Mouse (Mus musculus): ENCODE measurements around the gene 4930518I15Rik. TPM values are rescaled to one million over a fixed set of nuclear protein-coding genes. Genes with fewer than 3 reads are reported as not detected.

4930518I15Rik gene
- polyA plus RNA-seq, 1 experiment from 2014 or later: 7.4 TPM

DNA sequence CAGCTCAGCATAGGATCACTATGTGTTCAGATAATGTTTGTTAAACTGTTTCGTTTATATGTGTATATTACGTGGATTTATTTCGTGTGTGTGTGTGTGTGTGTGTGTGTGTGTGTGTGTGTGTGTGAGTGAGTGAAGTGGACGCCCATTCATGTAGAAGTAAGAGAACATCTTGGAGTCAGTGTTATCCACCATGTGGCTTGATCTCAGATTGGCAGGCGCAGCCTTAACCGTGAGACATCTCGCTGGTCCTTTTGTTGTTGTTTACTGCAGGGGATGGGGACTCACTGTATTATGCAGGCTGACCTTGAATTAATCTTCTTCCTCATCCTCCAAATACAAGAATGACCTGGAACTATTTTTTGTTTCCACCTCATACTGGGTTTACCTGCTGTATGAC, 11.8 kb upstream of the 4930518I15Rik start:
- ATAC-seq (ENCODE audit: low FRiP score, low TSS enrichment): no peak
- H3K36me3 ChIP-seq (ENCODE audit: control insufficient read depth, insufficient read depth, low read length): peaks cover 83% of the 10 kb centered on the region
- no peak overlapping the region for H3K4me2 ChIP-seq (replicated peaks; ENCODE audit: low read depth, low read length)
- no peak overlapping the region for H3K27ac ChIP-seq (ENCODE audit: low read depth, low read length)
- no peak overlapping the region for H3K9ac ChIP-seq (ENCODE audit: low read depth, low read length)
- H3K4me3 ChIP-seq (ENCODE audit: low read length): no peak overlapping the region
- H3K4me1 ChIP-seq (ENCODE audit: control insufficient read depth, insufficient read depth, low read length): peaks cover under 1% of the 10 kb centered on the region; the same call in 1 of the 2 replicates
- no peaks in the 10 kb centered on the region for H3K27me3 ChIP-seq (ENCODE audit: control insufficient read depth, insufficient read depth, low read length)
- no peaks in the 10 kb centered on the region for H3K9me3 ChIP-seq (ENCODE audit: control insufficient read depth, low read length)
- WGBS: 91% methylated on average over 7 of the region's 7 CpGs

DNA sequence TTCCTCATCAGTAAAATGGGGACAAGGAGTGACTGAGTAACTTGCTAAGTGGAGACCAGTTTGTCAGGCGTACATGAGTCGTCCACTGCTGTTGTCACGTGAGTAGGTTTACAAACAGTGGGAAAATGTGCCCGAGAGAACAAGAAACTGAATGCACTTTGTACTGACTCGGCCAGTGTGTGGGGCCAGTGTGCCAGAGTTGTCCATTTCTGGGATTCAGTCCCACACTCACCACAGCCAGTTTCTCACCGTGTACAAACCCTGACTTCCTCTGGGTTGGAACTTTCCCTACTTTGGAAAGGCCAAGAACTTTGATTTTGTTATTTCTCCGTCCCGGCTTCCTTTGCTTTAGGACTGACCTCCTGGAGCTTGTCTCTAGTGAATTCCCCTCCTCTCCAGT, 11.2 kb upstream of the 4930518I15Rik start:
- Histone ChIP-seq H3K4me1 (ENCODE audit: control insufficient read depth, insufficient read depth, low read length) (peaks cover 6% of the 10 kb centered on the region), H3K4me3 (ENCODE audit: low read length) (no peak overlapping the region), H3K36me3 (ENCODE audit: control insufficient read depth, insufficient read depth, low read length) (peaks cover 78% of the 10 kb centered on the region), H3K27ac (ENCODE audit: low read depth, low read length) (no peak overlapping the region), H3K4me2 (replicated peaks; ENCODE audit: low read depth, low read length) (no peak overlapping the region), H3K27me3 (ENCODE audit: control insufficient read depth, insufficient read depth, low read length) (no peaks in the 10 kb centered on the region), H3K9ac (ENCODE audit: low read depth, low read length) (no peak overlapping the region), H3K9me3 (ENCODE audit: control insufficient read depth, low read length) (no peaks in the 10 kb centered on the region)
- WGBS: 87% methylated on average over 8 of the region's 8 CpGs
- ATAC-seq (ENCODE audit: low FRiP score, low TSS enrichment): no peak

DNA sequence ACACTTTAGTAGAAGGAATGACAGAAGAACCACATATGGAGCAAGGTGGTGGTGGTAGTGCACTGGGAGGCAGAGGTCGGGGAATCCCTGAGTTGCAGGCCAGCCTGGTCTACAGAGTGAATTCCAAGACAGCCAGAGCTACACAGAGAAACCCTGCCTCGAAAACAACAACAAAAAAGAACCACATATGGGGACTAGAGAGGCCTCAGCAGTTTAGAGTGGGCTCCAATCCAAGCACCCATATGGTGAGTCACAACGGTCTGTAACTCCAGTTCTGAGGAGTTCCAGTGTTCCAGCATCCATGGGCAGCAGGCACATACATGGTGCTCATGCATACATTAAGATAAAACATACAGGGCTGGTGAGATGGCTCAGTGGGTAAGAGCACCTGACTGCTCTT, 6.7 kb upstream of the 4930518I15Rik start:
- H3K9me3 ChIP-seq (ENCODE audit: control insufficient read depth, low read length): no peaks in the 10 kb centered on the region
- no peak for ATAC-seq (ENCODE audit: low FRiP score, low TSS enrichment)
- H3K27ac ChIP-seq (ENCODE audit: low read depth, low read length): no peak overlapping the region
- no peaks in the 10 kb centered on the region for H3K27me3 ChIP-seq (ENCODE audit: control insufficient read depth, insufficient read depth, low read length)
- peaks cover 39% of the 10 kb centered on the region; the same call in 1 of the 2 replicates for H3K36me3 ChIP-seq (ENCODE audit: control insufficient read depth, insufficient read depth, low read length)
- peak overlapping the region; percentile 98 for H3K4me3 ChIP-seq (ENCODE audit: low read length)
- peak overlapping the region; percentile 87 for H3K4me2 ChIP-seq (replicated peaks; ENCODE audit: low read depth, low read length)
- H3K4me1 ChIP-seq (ENCODE audit: control insufficient read depth, insufficient read depth, low read length): peaks cover 15% of the 10 kb centered on the region
- H3K9ac ChIP-seq (ENCODE audit: low read depth, low read length): peak overlapping the region; percentile 99; the same call in 1 of the 2 replicates
- 84% methylated on average over 3 of the region's 3 CpGs for WGBS

- peak overlapping the region; percentile 99 for H3K9ac ChIP-seq (ENCODE audit: low read depth, low read length)
- H3K4me2 ChIP-seq (replicated peaks; ENCODE audit: low read depth, low read length): peak overlapping the region; percentile 87
- peaks cover 33% of the 10 kb centered on the region; the same call in 1 of the 2 replicates for H3K36me3 ChIP-seq (ENCODE audit: control insufficient read depth, insufficient read depth, low read length)
- no peaks in the 10 kb centered on the region for H3K9me3 ChIP-seq (ENCODE audit: control insufficient read depth, low read length)
- peak overlapping the region; percentile 84 for H3K27ac ChIP-seq (ENCODE audit: low read depth, low read length)
- peaks cover 15% of the 10 kb centered on the region for H3K4me1 ChIP-seq (ENCODE audit: control insufficient read depth, insufficient read depth, low read length)
- 1% methylated on average over 28 of the region's 28 CpGs for WGBS
- ATAC-seq (ENCODE audit: low FRiP score, low TSS enrichment): peak; percentile 45; the same call in 1 of the 2 replicates
- peak overlapping the region; percentile 98 for H3K4me3 ChIP-seq (ENCODE audit: low read length)
- no peaks in the 10 kb centered on the region for H3K27me3 ChIP-seq (ENCODE audit: control insufficient read depth, insufficient read depth, low read length)
These were observed 5.9 kb upstream of the 4930518I15Rik start for GRCm38 (mm10) chr2:156863487-156864160.

DNA sequence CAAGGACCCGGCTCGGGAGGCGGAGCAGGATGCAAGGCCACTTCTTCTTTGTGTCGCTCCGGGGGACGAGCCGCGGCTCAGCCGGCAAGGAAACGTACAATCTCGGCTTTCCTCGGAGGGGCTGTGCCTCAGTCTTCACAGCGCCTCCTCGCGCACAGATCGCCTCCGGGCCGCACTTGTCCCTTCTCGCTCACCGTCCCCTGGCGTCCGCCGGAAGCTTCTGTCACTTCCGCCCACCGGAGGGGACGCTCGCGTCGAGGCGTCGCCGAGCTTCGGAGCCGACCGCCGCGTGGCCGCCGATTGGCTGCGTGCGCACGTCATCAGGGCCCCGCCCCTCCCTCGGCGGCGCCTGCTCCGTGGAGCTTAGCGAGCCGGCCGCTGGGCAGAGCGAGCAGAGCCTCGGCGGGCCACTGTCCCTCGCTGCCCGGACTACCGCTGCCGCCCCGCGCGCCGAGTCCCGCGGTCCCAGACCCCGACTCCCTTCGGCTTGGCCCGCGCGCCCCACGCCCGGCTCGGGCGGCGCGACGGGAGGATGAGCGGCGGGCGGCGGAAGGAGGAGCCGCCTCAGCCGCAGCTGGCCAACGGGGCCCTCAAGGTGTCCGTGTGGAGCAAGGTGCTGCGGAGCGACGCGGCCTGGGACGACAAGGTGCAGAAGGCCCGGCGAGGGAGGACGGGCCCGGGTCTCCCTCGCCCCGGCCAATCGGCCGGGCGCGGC, 5.2 kb upstream of the 4930518I15Rik start, which contains the start of gene Rab5if:
TSS of gene Rab5if (plus strand) at position 357 of the 715 bp plus-strand sequence.
- peak within 1 kb of the TSS; percentile 87 for H3K4me2 ChIP-seq (replicated peaks; ENCODE audit: low read depth, low read length)
- no peaks in the 10 kb centered on the region for H3K9me3 ChIP-seq (ENCODE audit: control insufficient read depth, low read length)
- H3K9ac ChIP-seq (ENCODE audit: low read depth, low read length): peak within 1 kb of the TSS; percentile 99
- no peaks in the 10 kb centered on the region for H3K27me3 ChIP-seq (ENCODE audit: control insufficient read depth, insufficient read depth, low read length)
- peak within 1 kb of the TSS; percentile 89 for H3K27ac ChIP-seq (ENCODE audit: low read depth, low read length)
- peaks cover 15% of the 10 kb centered on the region for H3K4me1 ChIP-seq (ENCODE audit: control insufficient read depth, insufficient read depth, low read length)
- under 1% methylated on average over 98 of the region's 98 CpGs for WGBS
- peaks cover 33% of the 10 kb centered on the region; the same call in 1 of the 2 replicates for H3K36me3 ChIP-seq (ENCODE audit: control insufficient read depth, insufficient read depth, low read length)
- peak; percentile 97 for ATAC-seq (ENCODE audit: low FRiP score, low TSS enrichment)
- H3K4me3 ChIP-seq (ENCODE audit: low read length): peak within 1 kb of the TSS; percentile 98

DNA sequence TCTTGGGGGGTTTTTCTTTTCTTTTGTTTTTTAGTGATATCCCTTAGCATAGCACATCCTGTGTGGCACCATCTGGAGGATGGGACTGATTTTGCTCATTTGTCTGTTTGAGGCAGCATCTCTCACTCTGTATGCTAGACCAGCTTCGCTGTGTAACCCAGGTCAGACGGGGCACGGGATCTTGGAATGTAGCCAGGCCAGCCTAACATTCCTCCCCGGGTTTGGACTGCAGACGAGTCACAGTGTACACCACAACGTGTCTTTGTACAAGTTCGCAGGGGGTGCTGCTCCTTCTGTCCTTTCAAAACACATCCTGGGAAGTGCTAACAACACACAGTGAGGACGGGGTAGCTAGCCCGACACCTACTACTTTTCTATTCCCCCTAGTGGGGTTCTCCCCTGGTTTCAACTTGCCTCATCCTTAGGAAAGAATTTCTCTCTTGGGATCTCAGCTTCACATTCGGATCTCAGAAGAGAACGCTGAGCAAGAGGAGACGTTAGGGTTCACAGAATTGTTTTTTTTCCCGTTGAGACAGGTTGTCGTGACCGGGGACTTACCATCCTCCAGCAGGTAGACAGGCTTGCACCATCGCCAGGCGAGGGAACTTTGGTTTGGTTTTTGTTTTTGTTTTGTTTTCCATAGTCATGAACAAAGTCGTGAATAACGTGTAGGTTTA, 4.4 kb upstream of the 4930518I15Rik start:
- ATAC-seq (ENCODE audit: low FRiP score, low TSS enrichment): peak; percentile 25; the same call in 1 of the 2 replicates
- H3K36me3 ChIP-seq (ENCODE audit: control insufficient read depth, insufficient read depth, low read length): peaks cover 36% of the 10 kb centered on the region; the same call in 1 of the 2 replicates

GRCm38 (mm10) chr2:156858671-156859070, 925 bp upstream of the 4930518I15Rik start:
- peaks cover 29% of the 10 kb centered on the region for H3K36me3 ChIP-seq (ENCODE audit: control insufficient read depth, insufficient read depth, low read length)
- H3K27me3 ChIP-seq (ENCODE audit: control insufficient read depth, insufficient read depth, low read length): no peaks in the 10 kb centered on the region
- H3K4me1 ChIP-seq (ENCODE audit: control insufficient read depth, insufficient read depth, low read length): peaks cover 6% of the 10 kb centered on the region; the same call in 1 of the 2 replicates
- no peak overlapping the region for H3K9ac ChIP-seq (ENCODE audit: low read depth, low read length)
- H3K4me3 ChIP-seq (ENCODE audit: low read length): no peak overlapping the region
- no peak overlapping the region for H3K4me2 ChIP-seq (replicated peaks; ENCODE audit: low read depth, low read length)
- no peak for ATAC-seq (ENCODE audit: low FRiP score, low TSS enrichment)
- H3K27ac ChIP-seq (ENCODE audit: low read depth, low read length): no peak overlapping the region
- no peaks in the 10 kb centered on the region for H3K9me3 ChIP-seq (ENCODE audit: control insufficient read depth, low read length)
- 79% methylated on average over 7 of the region's 7 CpGs for WGBS

More for the DNA sequence above, 4.4 kb upstream of the 4930518I15Rik start:
- under 1% methylated on average over 19 of the region's 19 CpGs for WGBS
- peak overlapping the region; percentile 84 for H3K4me2 ChIP-seq (replicated peaks; ENCODE audit: low read depth, low read length)
- H3K4me1 ChIP-seq (ENCODE audit: control insufficient read depth, insufficient read depth, low read length): peaks cover 15% of the 10 kb centered on the region
- H3K9ac ChIP-seq (ENCODE audit: low read depth, low read length): peak overlapping the region; percentile 99
- peak overlapping the region; percentile 89 for H3K27ac ChIP-seq (ENCODE audit: low read depth, low read length)
- H3K27me3 ChIP-seq (ENCODE audit: control insufficient read depth, insufficient read depth, low read length): no peaks in the 10 kb centered on the region
- H3K4me3 ChIP-seq (ENCODE audit: low read length): peak overlapping the region; percentile 98
- H3K9me3 ChIP-seq (ENCODE audit: control insufficient read depth, low read length): no peaks in the 10 kb centered on the region

DNA sequence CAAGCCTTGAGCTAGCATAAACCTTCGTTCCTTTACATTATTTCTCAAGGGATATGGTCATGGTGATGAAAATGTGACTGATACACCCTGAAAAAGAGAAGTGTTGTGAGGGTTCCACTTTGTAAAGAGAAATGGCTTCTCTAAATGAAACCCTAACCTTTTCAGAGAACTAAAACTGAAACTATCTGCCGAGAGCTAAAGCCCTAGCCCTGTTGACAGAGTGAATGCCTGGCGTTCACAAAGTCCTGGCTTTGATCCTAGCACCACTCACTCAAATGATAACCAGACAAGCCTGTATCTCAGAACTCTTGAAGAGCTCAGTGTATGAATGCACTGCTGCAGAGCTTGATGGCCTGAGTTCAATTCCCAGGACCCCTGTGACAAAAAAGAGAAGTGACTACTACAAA, 358 bp downstream of the 4930518I15Rik start:
- Histone ChIP-seq H3K36me3 (ENCODE audit: control insufficient read depth, insufficient read depth, low read length) (peaks cover 34% of the 10 kb centered on the region), H3K4me3 (ENCODE audit: low read length) (no peak overlapping the region), H3K27me3 (ENCODE audit: control insufficient read depth, insufficient read depth, low read length) (no peaks in the 10 kb centered on the region), H3K9ac (ENCODE audit: low read depth, low read length) (no peak overlapping the region), H3K9me3 (ENCODE audit: control insufficient read depth, low read length) (no peaks in the 10 kb centered on the region), H3K4me1 (ENCODE audit: control insufficient read depth, insufficient read depth, low read length) (peaks cover 6% of the 10 kb centered on the region; the same call in 1 of the 2 replicates), H3K27ac (ENCODE audit: low read depth, low read length) (no peak overlapping the region), H3K4me2 (replicated peaks; ENCODE audit: low read depth, low read length) (no peak overlapping the region)
- WGBS: 81% methylated on average over 3 of the region's 3 CpGs
- ATAC-seq (ENCODE audit: low FRiP score, low TSS enrichment): no peak

Data from kidney, embryonic 14.5 days (tissue).